Mouse (Mus musculus) thymus, adult 2 months (tissue): Measurements from ENCODE around the gene Ccr7. TPM values are rescaled to one million over a fixed set of nuclear protein-coding genes. Genes with fewer than 3 reads are reported as not detected.

Experiments used
- DNase-seq: peaks from one replicate; pipeline ENCODE4 v3.0.0; 2021
- H3K27ac ChIP-seq: fragments of 200-500 bp; 2 replicates; pipeline ENCODE4 v1.5.1; 2012; ENCODE audit warnings: low read length, control low read depth; ENCODE audit not compliant: control insufficient read depth, insufficient read depth
- H3K27me3 ChIP-seq: fragments of 200-500 bp; 2 replicates; pipeline ENCODE4 v1.6.1; 2012; ENCODE audit warnings: mild to moderate bottlenecking, low read length, moderate library complexity, mixed read lengths; ENCODE audit not compliant: control insufficient read depth, insufficient read depth
- H3K36me3 ChIP-seq: fragments of 200-500 bp; 2 replicates; pipeline ENCODE4 v1.6.1; 2012; ENCODE audit warnings: mild to moderate bottlenecking, low read length, moderate library complexity; ENCODE audit not compliant: control insufficient read depth, insufficient read depth
- H3K4me1 ChIP-seq: fragments of 200-500 bp; replicated peaks from 2 replicates; pipeline ENCODE4 v1.6.1; 2012; ENCODE audit warnings: low read length; ENCODE audit not compliant: control insufficient read depth, insufficient read depth
- H3K4me3 ChIP-seq: fragments of 200-500 bp; 2 replicates; pipeline ENCODE4 v1.5.1; 2012; ENCODE audit warnings: mild to moderate bottlenecking, low read length, control low read depth, moderate library complexity; ENCODE audit not compliant: control insufficient read depth, insufficient read depth
- CTCF ChIP-seq: fragments of 200-500 bp; IDR thresholded peaks from 2 replicates; pipeline ENCODE4 v1.5.1; 2012; ENCODE audit warnings: mild to moderate bottlenecking, control low read depth, low read length, moderate library complexity, borderline replicate concordance; ENCODE audit not compliant: control insufficient read depth, poor library complexity, insufficient read depth; ENCODE audit errors: extremely low read depth
- POLR2A ChIP-seq: fragments of 200-500 bp; IDR thresholded peaks from 2 replicates; pipeline ENCODE4 v1.6.1; 2012; ENCODE audit warnings: mild to moderate bottlenecking, low read length, control low read depth, moderate library complexity; ENCODE audit not compliant: control insufficient read depth, poor library complexity, insufficient read depth; ENCODE audit errors: extremely low read depth
- WGBS: fragments of 180-500 bp; shearing (Covaris S2); methylation state at CpG from one replicate; pipeline ENCODE4 v1.1.7; 2018; 5-methylcytosine and 5-hydroxymethylcytosine counted together
- polyA plus RNA-seq: library from polyadenylated mRNA; depleted of rRNA; stranded (reverse); fragments of >200 nt; gene quantifications from 2 replicates; pipeline ENCODE4 v1.2.3, GENCODE M21; 2012

Gene Ccr7
- polyA plus RNA-seq, 1 experiment, result 240 TPM

GRCm38 (mm10) chr11:99168030-99168474, 13.2 kb upstream of the Ccr7 start:
- DNase-seq, result no peak
- no peaks in the 10 kb centered on the region for H3K36me3 ChIP-seq
- H3K27ac ChIP-seq, result peak overlapping the region; percentile 56; the same call in 1 of the 2 replicates
- H3K4me1 ChIP-seq, result peaks cover 61% of the 10 kb centered on the region
- 38% methylated on average over 12 of the region's 12 CpGs for WGBS
- no peak overlapping the region for H3K4me3 ChIP-seq
- H3K27me3 ChIP-seq, result no peaks in the 10 kb centered on the region
- TF ChIP-seq POLR2A (no peak), CTCF (no peak)

GRCm38 (mm10) chr11:99167576-99167975, 12.7 kb upstream of the Ccr7 start:
- Histone ChIP-seq H3K4me3 (no peak overlapping the region), H3K4me1 (peaks cover 65% of the 10 kb centered on the region), H3K27ac (peak overlapping the region; percentile 56; the same call in 1 of the 2 replicates), H3K27me3 (no peaks in the 10 kb centered on the region), H3K36me3 (no peaks in the 10 kb centered on the region)
- 83% methylated on average over 7 of the region's 7 CpGs for WGBS
- no peak for DNase-seq
- no peak for TF ChIP-seq POLR2A
- TF ChIP-seq CTCF, result no peak

GRCm38 (mm10) chr11:99166241-99166640, 11.4 kb upstream of the Ccr7 start:
- Histone ChIP-seq H3K4me3 (no peak overlapping the region), H3K27ac (peak overlapping the region; percentile 76), H3K4me1 (peaks cover 71% of the 10 kb centered on the region), H3K36me3 (no peaks in the 10 kb centered on the region), H3K27me3 (no peaks in the 10 kb centered on the region)
- no peak for DNase-seq
- WGBS, result 41% methylated on average over 7 of the region's 7 CpGs
- no peak for TF ChIP-seq CTCF

- Histone ChIP-seq H3K4me3 (no peak overlapping the region), H3K27ac (peak overlapping the region; percentile 76), H3K27me3 (no peaks in the 10 kb centered on the region), H3K4me1 (peaks cover 70% of the 10 kb centered on the region), H3K36me3 (no peaks in the 10 kb centered on the region)
- TF ChIP-seq CTCF, result no peak
- no peak for TF ChIP-seq POLR2A
- DNase-seq, result no peak
- WGBS, result 76% methylated on average over 11 of the region's 11 CpGs
Measured at GRCm38 (mm10) chr11:99165031-99165752, 10.3 kb upstream of the Ccr7 start.

- Histone ChIP-seq H3K27me3 (no peaks in the 10 kb centered on the region), H3K27ac (peak overlapping the region; percentile 76), H3K4me3 (no peak overlapping the region), H3K36me3 (no peaks in the 10 kb centered on the region), H3K4me1 (peaks cover 63% of the 10 kb centered on the region)
- DNase-seq, result peak; percentile 85
- TF ChIP-seq POLR2A (peak; percentile 47; the same call in 1 of the 2 replicates), CTCF (no peak)
- 26% methylated on average over 10 of the region's 10 CpGs for WGBS
Measured at GRCm38 (mm10) chr11:99162972-99163686, 8.3 kb upstream of the Ccr7 start.

GRCm38 (mm10) chr11:99161648-99162047, 6.8 kb upstream of the Ccr7 start:
- peak overlapping the region; percentile 76; the same call in 1 of the 2 replicates for H3K27ac ChIP-seq
- 37% methylated on average over 5 of the region's 5 CpGs for WGBS
- no peaks in the 10 kb centered on the region for H3K36me3 ChIP-seq
- TF ChIP-seq CTCF, result no peak
- TF ChIP-seq POLR2A, result no peak
- no peak for DNase-seq
- no peaks in the 10 kb centered on the region for H3K27me3 ChIP-seq
- H3K4me1 ChIP-seq, result peaks cover 49% of the 10 kb centered on the region
- no peak overlapping the region for H3K4me3 ChIP-seq

- Histone ChIP-seq H3K36me3 (no peaks in the 10 kb centered on the region), H3K27ac (no peak overlapping the region), H3K27me3 (no peaks in the 10 kb centered on the region), H3K4me1 (peaks cover 47% of the 10 kb centered on the region), H3K4me3 (no peak overlapping the region)
- no peak for TF ChIP-seq CTCF
- no peak for TF ChIP-seq POLR2A
- no peak for DNase-seq
- 90% methylated on average over 6 of the region's 6 CpGs for WGBS
Measured at GRCm38 (mm10) chr11:99160228-99160627, 5.4 kb upstream of the Ccr7 start.
